In the genomic region with DNA sequence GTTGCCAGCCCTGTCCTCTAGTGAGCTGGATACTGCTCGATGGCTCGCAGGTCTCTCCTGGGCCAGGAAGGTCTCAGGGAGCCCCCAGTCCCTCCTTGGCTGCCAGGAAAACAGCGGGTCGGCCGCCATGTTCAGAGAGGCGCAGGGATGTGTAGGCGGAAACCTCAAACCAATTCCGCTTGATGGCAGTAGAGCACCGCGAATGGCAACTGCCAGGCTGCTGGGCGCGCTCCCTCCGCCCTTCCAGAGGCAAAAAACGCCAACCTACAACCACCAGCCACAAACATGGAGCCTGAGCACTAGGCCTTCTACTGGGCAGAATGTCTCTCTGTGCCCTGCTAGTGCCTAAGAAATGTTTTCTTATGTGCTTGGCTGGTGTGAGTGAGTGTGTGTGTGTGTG, we compare ENCODE assay signal across 7 mouse cellular contexts.
DNase-seq lines count a peak whose midpoint lies in the region; ATAC-seq and TF ChIP-seq lines count a peak whose summit lies in the region.
"Not testable (repeated sequence)": the region's sequence is repeated elsewhere in the genome, so short reads cannot be mapped to it uniquely, and the experiment has no call there.

No protein-coding gene starts in this region.

- H3K27ac ChIP-seq in gastrocnemius, adult 2 months, result peak overlapping the region; percentile 81
- H3K27ac ChIP-seq in intestine, embryonic 14.5 days (ENCODE audit: low read depth); liver, embryonic 13.5 days; midbrain, embryonic 14.5 days (replicated peaks; ENCODE audit: low read depth, low read length): not testable (repeated sequence)

- peak overlapping the region; percentile 56 for H3K4me3 ChIP-seq in gastrocnemius, adult 2 months
- not testable (repeated sequence) for H3K4me3 ChIP-seq in intestine, embryonic 14.5 days (ENCODE audit: low read depth, low read length); liver, embryonic 13.5 days (replicated peaks); midbrain, embryonic 14.5 days (replicated peaks; ENCODE audit: low read depth, low read length)

- not testable (repeated sequence) for H3K27me3 ChIP-seq in intestine, embryonic 14.5 days (replicated peaks; ENCODE audit: control insufficient read depth, insufficient read depth, low read length); liver, embryonic 13.5 days; midbrain, embryonic 14.5 days (ENCODE audit: control insufficient read depth, insufficient read depth, low read length)

- H3K36me3 ChIP-seq in intestine, embryonic 14.5 days (ENCODE audit: control insufficient read depth, insufficient read depth, low read length); liver, embryonic 13.5 days; midbrain, embryonic 14.5 days (ENCODE audit: control insufficient read depth, insufficient read depth, low read length): not testable (repeated sequence)

- ATAC-seq in intestine, embryonic 14.5 days (replicated peaks; ENCODE audit: low FRiP score, low TSS enrichment, low read depth); liver, embryonic 13.5 days (ENCODE audit: low read depth); midbrain, embryonic 14.5 days (ENCODE audit: low FRiP score, low TSS enrichment): not testable (repeated sequence)

- H3K9me3 ChIP-seq in intestine, embryonic 14.5 days (ENCODE audit: control insufficient read depth, low read length); liver, embryonic 13.5 days (replicated peaks); midbrain, embryonic 14.5 days (ENCODE audit: control insufficient read depth, low read length): not testable (repeated sequence)

- peak; percentile 55 for TF ChIP-seq CTCF in gastrocnemius, adult 2 months (IDR thresholded peaks at IDR 0.05)

- DNase-seq in R1 (ENCODE audit: low read depth, low spot score), result peak; percentile 93
- DNase-seq in embryo, embryonic 10 days (ENCODE audit: low spot score), result peak; percentile 11
- not testable (repeated sequence) for DNase-seq in gastrocnemius, adult 2 months
- peak; percentile 71 for DNase-seq in intestine, embryonic 14.5 days (ENCODE audit: low spot score)
- DNase-seq in liver, embryonic 13.5 days, result peak; percentile 78
- DNase-seq in midbrain, embryonic 14.5 days, result peak; percentile 63
- DNase-seq in right cerebral cortex, postnatal 14 days, result peak; percentile 81

- WGBS in intestine, embryonic 14.5 days, result 76% methylated on average over 5 of the region's 14 CpGs
- 55% methylated on average over 14 of the region's 14 CpGs for WGBS in liver, embryonic 13.5 days (ENCODE audit: insufficient replicate concordance)
- 65% methylated on average over 14 of the region's 14 CpGs for WGBS in midbrain, embryonic 14.5 days

- intact Hi-C loops in gastrocnemius, adult 2 months (cut with DNase I), result not testable (repeated sequence)

- H3K9ac ChIP-seq in intestine, embryonic 14.5 days (ENCODE audit: low read length); liver, embryonic 13.5 days; midbrain, embryonic 14.5 days (replicated peaks; ENCODE audit: low read length): not testable (repeated sequence)

- not testable (repeated sequence) for H3K4me2 ChIP-seq in intestine, embryonic 14.5 days (ENCODE audit: low read length); liver, embryonic 13.5 days; midbrain, embryonic 14.5 days (ENCODE audit: low read length)

- H3K4me1 ChIP-seq in intestine, embryonic 14.5 days (replicated peaks; ENCODE audit: control insufficient read depth, insufficient read depth, low read length); liver, embryonic 13.5 days (replicated peaks); midbrain, embryonic 14.5 days (ENCODE audit: control insufficient read depth, insufficient read depth, low read length): not testable (repeated sequence)
